Mouse (Mus musculus): Measurements from ENCODE around the gene Grm5.

Gene Grm5

GRCm38 (mm10) chr7:87583868-87584267 lies at the start of gene Grm5:
TSS of gene Grm5 (plus strand) at chr7:87584168.
- no peak for DNase-seq

- no peak for DNase-seq
Observed at GRCm38 (mm10) chr7:87539031-87539430, 44.9 kb upstream of the Grm5 start.

- no peak for DNase-seq
Observed at GRCm38 (mm10) chr7:87565300-87565699, 18.7 kb upstream of the Grm5 start.

- no peak for DNase-seq
Observed at GRCm38 (mm10) chr7:87566476-87566875, 17.5 kb upstream of the Grm5 start.

- DNase-seq, result peak; percentile 81
Observed at GRCm38 (mm10) chr7:87584281-87584701, 323 bp downstream of the Grm5 start.

GRCm38 (mm10) chr7:87586271-87586937 lies 2.4 kb downstream of the Grm5 start:
- peak; percentile 69 for DNase-seq

- no peak for DNase-seq
Observed at GRCm38 (mm10) chr7:87587976-87588375, 4.0 kb downstream of the Grm5 start.

- no peak for DNase-seq
Observed at GRCm38 (mm10) chr7:87626251-87626650, 42.3 kb downstream of the Grm5 start.

GRCm38 (mm10) chr7:87635530-87635929 lies 51.6 kb downstream of the Grm5 start:
- no peak for DNase-seq

- DNase-seq, result no peak
Observed at GRCm38 (mm10) chr7:87650610-87651009, 66.6 kb downstream of the Grm5 start.

- no peak for DNase-seq
Observed at GRCm38 (mm10) chr7:87661794-87662193, 77.8 kb downstream of the Grm5 start.

GRCm38 (mm10) chr7:87664041-87664440 lies 80.1 kb downstream of the Grm5 start:
- no peak for DNase-seq

GRCm38 (mm10) chr7:87716393-87716792 lies 132.4 kb downstream of the Grm5 start:
- DNase-seq, result no peak

- no peak for DNase-seq
Observed at GRCm38 (mm10) chr7:87718631-87719030, 134.7 kb downstream of the Grm5 start.

- DNase-seq, result no peak
Observed at GRCm38 (mm10) chr7:87734511-87734910, 150.5 kb downstream of the Grm5 start.

GRCm38 (mm10) chr7:87761945-87762344 lies 178.0 kb downstream of the Grm5 start:
- DNase-seq, result no peak

- no peak for DNase-seq
Observed at GRCm38 (mm10) chr7:87762376-87762775, 178.4 kb downstream of the Grm5 start.

- DNase-seq, result no peak
Observed at GRCm38 (mm10) chr7:87787560-87787959, 203.6 kb downstream of the Grm5 start.

GRCm38 (mm10) chr7:87788963-87789362 lies 205.0 kb downstream of the Grm5 start:
- no peak for DNase-seq

- DNase-seq, result no peak
Observed at GRCm38 (mm10) chr7:87793896-87794295, 209.9 kb downstream of the Grm5 start.

GRCm38 (mm10) chr7:87824898-87825297 lies 240.9 kb downstream of the Grm5 start:
- DNase-seq, result no peak

GRCm38 (mm10) chr7:87834669-87835068 lies 250.7 kb downstream of the Grm5 start:
- DNase-seq, result no peak

GRCm38 (mm10) chr7:87838579-87838978 lies 254.6 kb downstream of the Grm5 start:
- DNase-seq, result no peak

GRCm38 (mm10) chr7:87843496-87843895 lies 259.5 kb downstream of the Grm5 start:
- no peak for DNase-seq

- no peak for DNase-seq
Observed at GRCm38 (mm10) chr7:87846082-87846481, 262.1 kb downstream of the Grm5 start.
